Mouse (Mus musculus) hindbrain, embryonic 11.5 days (tissue): Measurements from ENCODE around the gene Rnf43. TPM values are rescaled to one million over a fixed set of nuclear protein-coding genes. Genes with fewer than 3 reads are reported as not detected.

ENCODE experiments used
- ATAC-seq: fragments of 200-750 bp; cut with Nextera tagmentation; 2 replicates; pipeline ENCODE4 v1.8.0; 2017; ENCODE audit warnings: mild to moderate bottlenecking, moderate TSS enrichment, moderate library complexity; ENCODE audit not compliant: low FRiP score
- DNase-seq: peaks from one replicate; pipeline ENCODE4 v3.0.0-alpha.2; 2015; ENCODE audit warnings: low spot score
- H3K27ac ChIP-seq: fragments of 300-500 bp; sonication (generic); 2 replicates; pipeline ENCODE4 v1.5.1; 2014; ENCODE audit warnings: mild to moderate bottlenecking, low read depth, low read length
- H3K27me3 ChIP-seq: fragments of 300-500 bp; sonication (generic); 2 replicates; pipeline ENCODE4 v1.6.1; 2014; ENCODE audit warnings: mild to moderate bottlenecking, low read length, moderate library complexity, mixed read lengths; ENCODE audit not compliant: control insufficient read depth, insufficient read depth
- H3K36me3 ChIP-seq: fragments of 300-500 bp; sonication (generic); 2 replicates; pipeline ENCODE4 v1.6.1; 2014; ENCODE audit warnings: mild to moderate bottlenecking, low read length, moderate library complexity, mixed read lengths; ENCODE audit not compliant: control insufficient read depth, insufficient read depth
- H3K4me1 ChIP-seq: fragments of 300-500 bp; sonication (generic); replicated peaks from 2 replicates; pipeline ENCODE4 v1.6.1; 2014; ENCODE audit warnings: low read length, mixed read lengths; ENCODE audit not compliant: control insufficient read depth, insufficient read depth
- H3K4me2 ChIP-seq: fragments of 300-500 bp; sonication (generic); replicated peaks from 2 replicates; pipeline ENCODE4 v1.6.1; 2014; ENCODE audit warnings: mild to moderate bottlenecking, low read depth, low read length
- H3K4me3 ChIP-seq: fragments of 300-500 bp; sonication (generic); 2 replicates; pipeline ENCODE4 v1.5.1; 2014; ENCODE audit warnings: low read depth, low read length
- H3K9ac ChIP-seq: fragments of 300-500 bp; sonication (generic); 2 replicates; pipeline ENCODE4 v1.6.1; 2014; ENCODE audit warnings: low read depth, low read length
- H3K9me3 ChIP-seq: fragments of 300-500 bp; sonication (generic); 2 replicates; pipeline ENCODE4 v1.6.1; 2016; ENCODE audit warnings: low read length; ENCODE audit not compliant: control insufficient read depth
- WGBS: fragments of 180-500 bp; shearing (Covaris S2); extraction: QIAGEN DNeasy Blood & Tissue Kit; methylation state at CpG from one replicate; pipeline ENCODE4 v1.1.7; 2014; 5-methylcytosine and 5-hydroxymethylcytosine counted together
- polyA plus RNA-seq: library from polyadenylated mRNA; unstranded; fragments of >200 nt; fragmentation: Nextera tagmentation; extraction: Ambion mirVana; gene quantifications from 2 replicates; pipeline ENCODE4 v1.2.1, GENCODE M21; 2014

Gene Rnf43
- polyA plus RNA-seq, 1 experiment from 2014 or later = 1.5 TPM

DNA sequence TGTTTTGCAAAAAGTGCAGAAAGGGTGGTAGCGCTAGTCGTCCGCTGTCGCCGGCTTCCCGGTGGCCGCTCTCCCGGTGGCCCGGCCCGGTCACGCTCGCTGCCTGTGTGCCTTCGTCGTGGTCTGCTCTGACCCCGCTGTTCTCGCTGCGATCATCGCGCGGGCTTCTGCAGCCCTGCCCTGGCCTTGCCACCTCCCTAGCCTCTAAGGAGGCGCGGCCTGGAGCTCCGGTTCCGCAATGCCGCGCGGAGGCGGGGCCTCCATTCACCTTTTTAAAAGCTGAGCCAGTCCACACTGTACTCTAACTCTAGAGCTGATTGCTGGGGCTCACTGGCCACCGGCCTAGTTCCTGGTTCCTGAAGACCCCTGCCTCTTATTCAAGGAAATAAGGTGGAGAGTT is 23.3 kb upstream of the Rnf43 start:
- peak overlapping the region; percentile 34 for H3K4me3 ChIP-seq
- ATAC-seq (peak; percentile 35), DNase-seq (peak; percentile 66)
- peak overlapping the region; percentile 76 for H3K4me2 ChIP-seq
- no peaks in the 10 kb centered on the region for H3K27me3 ChIP-seq
- H3K9me3 ChIP-seq = no peaks in the 10 kb centered on the region
- 0 out of 2 replicates have a peak, but pooled peaks cover 3% of the 10 kb centered on the region for H3K4me1 ChIP-seq
- H3K27ac ChIP-seq = no peak overlapping the region
- peak overlapping the region; percentile 75 for H3K9ac ChIP-seq
- WGBS = under 1% methylated on average over 29 of the region's 29 CpGs
- no peaks in the 10 kb centered on the region for H3K36me3 ChIP-seq

DNA sequence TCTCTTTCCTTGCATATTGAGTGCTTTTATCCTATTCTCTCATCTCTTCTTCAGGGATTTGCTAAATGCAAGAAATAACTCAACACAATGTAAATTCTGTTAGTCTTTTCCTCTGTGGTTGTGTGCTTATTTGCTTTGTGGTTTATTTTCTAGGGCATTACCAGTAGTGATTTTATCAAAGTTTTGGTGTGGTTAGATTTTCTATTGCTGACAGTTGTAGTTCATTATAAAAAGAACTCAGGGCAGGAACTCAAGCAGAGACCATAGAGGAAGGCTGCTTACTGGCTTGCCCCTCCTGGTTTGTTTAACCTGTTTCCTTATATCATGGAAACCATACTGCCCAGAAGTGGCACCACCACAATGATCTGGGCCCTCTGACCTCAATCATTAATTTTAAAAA is 19.7 kb upstream of the Rnf43 start:
- Histone ChIP-seq H3K9ac (no peak overlapping the region), H3K4me2 (no peak overlapping the region), H3K27me3 (no peaks in the 10 kb centered on the region), H3K36me3 (no peaks in the 10 kb centered on the region), H3K27ac (no peak overlapping the region), H3K4me1 (0 out of 2 replicates have a peak, but pooled peaks cover 3% of the 10 kb centered on the region), H3K4me3 (no peak overlapping the region), H3K9me3 (no peaks in the 10 kb centered on the region)
- DNase-seq (no peak), ATAC-seq (no peak)

DNA sequence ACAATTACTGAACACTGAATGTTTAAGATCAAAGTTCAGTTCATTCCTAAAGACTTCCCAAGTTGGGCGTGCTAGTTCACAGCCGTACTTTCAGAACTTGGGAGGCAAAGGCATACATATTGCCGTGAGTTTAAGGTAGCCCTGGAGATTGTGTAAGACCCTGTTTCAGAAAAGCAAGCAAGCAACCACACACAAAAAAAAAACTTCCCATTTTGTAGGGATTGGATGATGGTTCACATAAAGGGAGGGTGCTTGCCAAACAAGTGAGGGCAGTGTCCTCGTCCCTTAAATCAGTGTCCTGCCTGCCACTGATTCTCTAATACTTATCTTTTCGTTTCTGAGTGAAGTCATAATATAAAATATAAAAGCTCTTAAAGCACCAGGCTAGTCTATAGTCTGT is 7.8 kb upstream of the Rnf43 start:
- Histone ChIP-seq H3K36me3 (no peaks in the 10 kb centered on the region), H3K4me3 (no peak overlapping the region), H3K27ac (no peak overlapping the region), H3K4me1 (no peaks in the 10 kb centered on the region), H3K27me3 (no peaks in the 10 kb centered on the region), H3K4me2 (no peak overlapping the region), H3K9me3 (no peaks in the 10 kb centered on the region), H3K9ac (no peak overlapping the region)
- WGBS = 82% methylated on average over 5 of the region's 5 CpGs
- no peak for DNase-seq
- ATAC-seq = no peak

DNA sequence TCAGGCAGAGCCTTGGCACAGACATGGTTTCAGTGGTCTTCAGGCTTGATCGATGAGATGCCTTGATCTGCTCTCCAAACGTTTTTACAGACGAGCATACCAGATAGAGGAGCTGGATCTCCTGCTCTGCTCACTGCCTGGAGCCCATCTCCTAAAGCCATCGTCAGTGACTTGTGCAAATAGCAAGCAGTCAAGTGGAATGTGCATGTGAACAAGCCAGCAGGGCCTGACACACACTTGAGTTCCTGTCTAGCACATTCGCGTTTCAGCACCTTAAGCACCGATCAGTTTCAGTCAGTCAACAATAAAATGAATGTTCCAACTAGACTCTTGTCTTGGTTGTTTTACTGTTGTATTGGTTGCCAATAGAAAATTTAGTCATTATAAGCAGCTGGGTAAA is 3.3 kb upstream of the Rnf43 start:
- no peaks in the 10 kb centered on the region for H3K9me3 ChIP-seq
- no peak overlapping the region for H3K4me3 ChIP-seq
- H3K4me2 ChIP-seq = no peak overlapping the region
- H3K27ac ChIP-seq = no peak overlapping the region
- no peak for ATAC-seq
- H3K9ac ChIP-seq = no peak overlapping the region
- H3K4me1 ChIP-seq = no peaks in the 10 kb centered on the region
- H3K27me3 ChIP-seq = peaks cover 7% of the 10 kb centered on the region; the same call in 1 of the 2 replicates
- no peak for DNase-seq
- no peaks in the 10 kb centered on the region for H3K36me3 ChIP-seq
- WGBS = 71% methylated on average over 7 of the region's 7 CpGs

DNA sequence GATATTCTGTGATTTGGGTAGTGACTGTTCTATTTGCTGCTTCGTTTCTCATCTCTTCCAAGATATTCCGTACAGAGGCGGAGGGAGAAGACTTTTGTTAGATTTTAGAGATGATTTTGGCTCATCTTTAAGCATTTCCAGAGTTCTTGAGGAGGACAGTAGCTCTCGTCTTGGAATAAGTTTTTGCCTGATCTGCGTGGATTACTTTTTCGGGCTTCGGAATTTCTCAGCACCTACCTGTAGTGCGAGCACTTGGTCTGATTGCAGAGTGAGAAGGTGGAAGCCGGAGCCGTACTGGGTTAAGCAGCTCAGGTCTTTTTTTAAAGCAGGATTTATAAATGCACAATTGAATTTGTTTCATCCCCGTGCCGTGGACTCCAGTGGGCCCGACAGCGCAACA is 300 bp downstream of the Rnf43 start:
- no peak overlapping the region for H3K9ac ChIP-seq
- H3K27ac ChIP-seq = no peak overlapping the region
- DNase-seq (no peak), ATAC-seq (no peak)
- H3K4me3 ChIP-seq = peak overlapping the region; percentile 20
- no peaks in the 10 kb centered on the region for H3K4me1 ChIP-seq
- 18% methylated on average over 14 of the region's 14 CpGs for WGBS
- no peaks in the 10 kb centered on the region for H3K9me3 ChIP-seq
- peaks cover 7% of the 10 kb centered on the region; the same call in 1 of the 2 replicates for H3K27me3 ChIP-seq
- no peaks in the 10 kb centered on the region for H3K36me3 ChIP-seq
- peak overlapping the region; percentile 34 for H3K4me2 ChIP-seq

DNA sequence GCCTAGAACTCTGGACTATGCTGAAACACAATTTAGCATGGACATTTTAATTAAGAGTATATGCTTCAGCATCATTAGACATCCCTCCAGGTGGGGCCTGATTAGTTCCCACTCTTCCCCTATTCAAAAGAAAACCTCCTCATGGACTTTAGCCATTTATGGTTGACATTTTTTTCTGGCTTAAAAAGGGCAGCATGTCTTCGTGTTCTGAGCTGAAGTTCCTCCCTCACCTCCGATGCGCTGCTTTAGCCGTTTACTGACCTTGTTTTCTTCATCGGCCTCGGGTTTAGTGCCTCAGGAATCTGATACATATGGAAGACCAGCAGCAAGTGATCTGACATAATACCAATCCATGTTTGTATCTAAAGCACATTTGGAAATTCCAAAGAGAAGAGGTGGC is 1.4 kb downstream of the Rnf43 start:
- peaks cover 7% of the 10 kb centered on the region; the same call in 1 of the 2 replicates for H3K27me3 ChIP-seq
- H3K4me2 ChIP-seq = no peak overlapping the region
- no peaks in the 10 kb centered on the region for H3K9me3 ChIP-seq
- 79% methylated on average over 6 of the region's 6 CpGs for WGBS
- no peaks in the 10 kb centered on the region for H3K36me3 ChIP-seq
- no peak for ATAC-seq
- no peak overlapping the region for H3K27ac ChIP-seq
- no peaks in the 10 kb centered on the region for H3K4me1 ChIP-seq
- DNase-seq = no peak
- H3K4me3 ChIP-seq = no peak overlapping the region
- H3K9ac ChIP-seq = no peak overlapping the region

DNA sequence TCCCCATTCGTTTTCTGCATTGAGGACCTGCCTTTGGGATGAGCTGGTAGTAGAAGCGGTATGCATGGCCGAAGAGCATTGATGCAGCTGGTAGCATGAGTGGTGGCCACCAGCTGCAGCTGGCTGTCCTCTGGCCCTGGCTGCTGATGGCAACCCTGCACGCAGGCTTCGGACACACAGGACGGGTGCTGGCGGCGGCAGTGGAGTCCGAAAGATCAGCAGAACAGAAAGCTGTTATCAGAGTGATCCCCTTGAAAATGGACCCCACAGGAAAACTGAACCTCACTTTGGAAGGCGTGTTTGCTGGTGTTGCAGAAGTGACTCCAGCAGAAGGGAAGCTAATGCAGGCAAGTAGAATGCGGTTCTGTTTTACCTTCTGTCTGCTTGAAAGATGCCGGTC is 2.0 kb downstream of the Rnf43 start:
- 79% methylated on average over 12 of the region's 12 CpGs for WGBS
- no peak for ATAC-seq
- no peak overlapping the region for H3K4me2 ChIP-seq

DNA sequence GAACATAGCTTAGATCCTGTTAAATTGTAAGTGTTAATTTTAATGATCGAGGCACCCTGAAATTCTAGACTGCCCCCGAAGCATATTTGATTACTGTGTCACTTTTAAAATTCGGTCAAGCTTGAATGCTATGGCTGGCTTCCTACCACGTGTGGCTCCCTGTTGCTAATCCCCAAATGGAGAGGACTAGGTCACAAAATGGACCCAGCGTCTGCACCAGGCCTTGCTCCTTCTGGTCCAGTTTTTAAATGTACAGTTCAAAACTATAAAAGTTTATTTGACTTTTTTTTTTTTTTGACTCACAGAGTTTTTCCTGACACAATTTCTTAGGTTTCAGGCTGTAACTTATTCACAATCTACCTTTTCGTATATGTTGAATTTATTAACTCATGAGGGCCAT is 2.7 kb downstream of the Rnf43 start:
- Histone ChIP-seq H3K27me3 (peaks cover 7% of the 10 kb centered on the region; the same call in 1 of the 2 replicates), H3K9me3 (no peaks in the 10 kb centered on the region), H3K4me2 (no peak overlapping the region), H3K4me3 (no peak overlapping the region), H3K36me3 (no peaks in the 10 kb centered on the region), H3K9ac (no peak overlapping the region), H3K27ac (no peak overlapping the region), H3K4me1 (no peaks in the 10 kb centered on the region)
- no peak for DNase-seq
- ATAC-seq = no peak
- 75% methylated on average over 6 of the region's 6 CpGs for WGBS

More for the DNA sequence above, 2.0 kb downstream of the Rnf43 start:
- H3K36me3 ChIP-seq = no peaks in the 10 kb centered on the region
- peaks cover 7% of the 10 kb centered on the region; the same call in 1 of the 2 replicates for H3K27me3 ChIP-seq
- no peak for DNase-seq
- H3K4me3 ChIP-seq = no peak overlapping the region
- H3K9ac ChIP-seq = no peak overlapping the region
- no peaks in the 10 kb centered on the region for H3K4me1 ChIP-seq
- no peak overlapping the region for H3K27ac ChIP-seq
- no peaks in the 10 kb centered on the region for H3K9me3 ChIP-seq

DNA sequence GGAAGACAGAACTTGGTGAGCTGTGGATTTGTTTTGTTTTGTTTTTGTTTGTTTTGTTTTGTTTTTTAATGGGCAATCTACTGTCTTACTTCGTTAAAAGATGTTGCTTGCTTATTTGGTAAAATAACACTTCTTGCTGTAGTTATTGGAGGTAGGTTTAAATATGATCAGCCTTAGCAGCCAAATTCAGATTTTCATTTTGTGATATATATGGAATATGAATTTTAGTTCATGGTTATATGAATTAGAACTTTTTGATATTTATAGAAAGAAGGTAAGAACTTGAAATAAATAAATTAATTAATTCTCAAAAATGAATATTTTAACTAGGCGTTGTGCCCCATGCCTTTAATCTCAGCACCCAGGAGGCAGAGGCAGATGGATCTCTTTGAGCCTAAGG is 3.1 kb downstream of the Rnf43 start:
- no peaks in the 10 kb centered on the region for H3K36me3 ChIP-seq
- ATAC-seq (no peak), DNase-seq (no peak)
- no peaks in the 10 kb centered on the region for H3K9me3 ChIP-seq
- H3K4me1 ChIP-seq = no peaks in the 10 kb centered on the region
- no peak overlapping the region for H3K4me2 ChIP-seq
- H3K27ac ChIP-seq = no peak overlapping the region
- H3K4me3 ChIP-seq = no peak overlapping the region
- H3K9ac ChIP-seq = no peak overlapping the region
- H3K27me3 ChIP-seq = peaks cover 7% of the 10 kb centered on the region; the same call in 1 of the 2 replicates
- WGBS = 81% methylated on average over 2 of the region's 2 CpGs
